Mouse (Mus musculus) cerebellum, adult 18-20 months (tissue): ENCODE measurements around the gene Grik4.

ENCODE experiments used
- DNase-seq, 2 experiments: peaks; one replicate each; pipeline ENCODE4 v3.0.0; 2021

Gene Grik4

GRCm38 (mm10) chr9:42484667-42485066 lies 459.6 kb downstream of the Grik4 start:
- no peak for DNase-seq

- DNase-seq, result no peak
Observed at GRCm38 (mm10) chr9:42482944-42483343, 461.3 kb downstream of the Grik4 start.

- no peak for DNase-seq
Observed at GRCm38 (mm10) chr9:42476166-42476565, 468.1 kb downstream of the Grik4 start.

GRCm38 (mm10) chr9:42474244-42474643 lies 470.0 kb downstream of the Grik4 start:
- DNase-seq, result no peak

- peak; percentile 93 to 97 for DNase-seq
Observed at GRCm38 (mm10) chr9:42471921-42472747, 472.2 kb downstream of the Grik4 start.

GRCm38 (mm10) chr9:42471214-42471613 lies 473.1 kb downstream of the Grik4 start:
- DNase-seq, result peak in 1 of 2 experiments; percentile 26

GRCm38 (mm10) chr9:42469323-42469722 lies 475.0 kb downstream of the Grik4 start:
- DNase-seq, result no peak

GRCm38 (mm10) chr9:42468360-42468759 lies 475.9 kb downstream of the Grik4 start:
- DNase-seq, result no peak
